Comparison of ENCODE assay signal across 11 mouse cellular contexts in genomic region chr14:12086167-12086566, GRCm38 (mm10).
DNase-seq lines count a peak whose midpoint lies in the region; ATAC-seq and TF ChIP-seq lines count a peak whose summit lies in the region.
"Had no signal": no experiment of that assay in that cellular context is flagged by ENCODE, and none has a peak within 500 bp of the region (broad histone marks: within the 10 kb centered on the region; RNA-seq: fewer than 3 reads in every experiment).

No protein-coding gene starts in this region.

- no peaks in the 10 kb centered on the region for H3K27me3 ChIP-seq in limb, embryonic 13.5 days
- no peaks in the 10 kb centered on the region for H3K27me3 ChIP-seq in limb, embryonic 10.5 days (ENCODE audit: low read depth, poor library complexity, severe bottlenecking)
- no peaks in the 10 kb centered on the region for H3K27me3 ChIP-seq in forebrain, embryonic 14.5 days (replicated peaks; ENCODE audit: control insufficient read depth, insufficient read depth, low read length)
- H3K27me3 ChIP-seq in lung, embryonic 16.5 days (ENCODE audit: control insufficient read depth, insufficient read depth, low read depth, low read length), result no peaks in the 10 kb centered on the region
- no peaks in the 10 kb centered on the region for H3K27me3 ChIP-seq in midbrain, postnatal 0 days (ENCODE audit: insufficient read depth, low read length)
- no peaks in the 10 kb centered on the region for H3K27me3 ChIP-seq in kidney, adult 2 months (replicated peaks; ENCODE audit: control insufficient read depth, insufficient read depth, low read length)
- H3K27me3 ChIP-seq: heart, embryonic 13.5 days; neural tube, embryonic 12.5 days had no signal

- H3K9me3 ChIP-seq in limb, embryonic 13.5 days, result no peaks in the 10 kb centered on the region
- no peaks in the 10 kb centered on the region for H3K9me3 ChIP-seq in limb, embryonic 10.5 days (replicated peaks)
- no peaks in the 10 kb centered on the region for H3K9me3 ChIP-seq in forebrain, embryonic 14.5 days (replicated peaks; ENCODE audit: control insufficient read depth, low read length)
- no peaks in the 10 kb centered on the region for H3K9me3 ChIP-seq in lung, embryonic 16.5 days (ENCODE audit: control insufficient read depth, low read length)
- H3K9me3 ChIP-seq in midbrain, postnatal 0 days (ENCODE audit: low read length), result no peaks in the 10 kb centered on the region
- H3K9me3 ChIP-seq: heart, embryonic 13.5 days; neural tube, embryonic 12.5 days had no signal

- H3K4me3 ChIP-seq in limb, embryonic 13.5 days, result no peak overlapping the region
- H3K4me3 ChIP-seq in limb, embryonic 10.5 days, result no peak overlapping the region
- no peak overlapping the region for H3K4me3 ChIP-seq in forebrain, embryonic 14.5 days (ENCODE audit: low read depth, low read length)
- H3K4me3 ChIP-seq in lung, embryonic 16.5 days (ENCODE audit: low read length), result no peak overlapping the region
- no peak overlapping the region for H3K4me3 ChIP-seq in midbrain, postnatal 0 days (ENCODE audit: low read depth, low read length)
- no peak overlapping the region for H3K4me3 ChIP-seq in kidney, adult 2 months (ENCODE audit: insufficient read depth, low read depth, low read length)
- H3K4me3 ChIP-seq: heart, embryonic 13.5 days; neural tube, embryonic 12.5 days had no signal

- peak; percentile 36; the same call in 1 of the 2 replicates for ATAC-seq in limb, embryonic 13.5 days (ENCODE audit: low FRiP score, low read depth)
- ATAC-seq in forebrain, embryonic 14.5 days, result peak; percentile 72
- ATAC-seq in lung, embryonic 16.5 days (ENCODE audit: low read depth), result peak; percentile 75
- no peak for ATAC-seq in midbrain, postnatal 0 days (ENCODE audit: low FRiP score)

- DNase-seq in limb, embryonic 10.5 days (ENCODE audit: low spot score), result no peak
- DNase-seq in forebrain, embryonic 14.5 days (ENCODE audit: low spot score), result peak; percentile 81
- DNase-seq in midbrain, postnatal 0 days (ENCODE audit: low spot score), result peak; percentile 26
- no peak for DNase-seq in kidney, adult 2 months
- DNase-seq in embryo, embryonic 9.5 days (ENCODE audit: extremely low spot score), result no peak
- DNase-seq: kidney, adult 11 months; right cerebral cortex, postnatal 25 days had no signal

- no peak overlapping the region for H3K27ac ChIP-seq in limb, embryonic 13.5 days
- H3K27ac ChIP-seq in limb, embryonic 10.5 days, result no peak overlapping the region
- H3K27ac ChIP-seq in forebrain, embryonic 14.5 days (ENCODE audit: low read depth, low read length), result no peak overlapping the region
- peak overlapping the region; percentile 43 for H3K27ac ChIP-seq in lung, embryonic 16.5 days (ENCODE audit: low read length)
- H3K27ac ChIP-seq in midbrain, postnatal 0 days (ENCODE audit: low read depth, low read length), result no peak overlapping the region
- H3K27ac ChIP-seq in kidney, adult 2 months (ENCODE audit: insufficient read depth, low read depth, low read length), result no peak overlapping the region
- H3K27ac ChIP-seq: heart, embryonic 13.5 days; neural tube, embryonic 12.5 days had no signal

- no peak overlapping the region for H3K4me2 ChIP-seq in limb, embryonic 13.5 days (replicated peaks)
- no peak overlapping the region for H3K4me2 ChIP-seq in forebrain, embryonic 14.5 days (ENCODE audit: low read length)
- H3K4me2 ChIP-seq in lung, embryonic 16.5 days (ENCODE audit: low read depth, low read length), result no peak overlapping the region
- no peak overlapping the region for H3K4me2 ChIP-seq in midbrain, postnatal 0 days (ENCODE audit: low read depth, low read length, poor library complexity, severe bottlenecking)
- H3K4me2 ChIP-seq: heart, embryonic 13.5 days; neural tube, embryonic 12.5 days had no signal

- H3K4me1 ChIP-seq in limb, embryonic 13.5 days, result peaks cover 36% of the 10 kb centered on the region
- peaks cover 63% of the 10 kb centered on the region for H3K4me1 ChIP-seq in limb, embryonic 10.5 days
- H3K4me1 ChIP-seq in forebrain, embryonic 14.5 days (ENCODE audit: control insufficient read depth, insufficient read depth, low read length), result peaks cover 12% of the 10 kb centered on the region; the same call in 1 of the 2 replicates
- H3K4me1 ChIP-seq in lung, embryonic 16.5 days (replicated peaks; ENCODE audit: control insufficient read depth, insufficient read depth, low read length), result peaks cover 17% of the 10 kb centered on the region
- H3K4me1 ChIP-seq in midbrain, postnatal 0 days (ENCODE audit: insufficient read depth, low read length), result peaks cover 12% of the 10 kb centered on the region; the same call in 1 of the 2 replicates
- H3K4me1 ChIP-seq in kidney, adult 2 months (ENCODE audit: control insufficient read depth, insufficient read depth, low read length), result peaks cover 9% of the 10 kb centered on the region; the same call in 1 of the 2 replicates

- no peak for TF ChIP-seq POLR2A in kidney, adult 2 months (IDR thresholded peaks at IDR 0.05; ENCODE audit: low read depth, low read length)

- TF ChIP-seq CTCF in midbrain, postnatal 0 days (IDR thresholded peaks at IDR 0.05), result no peak
- TF ChIP-seq CTCF in kidney, adult 2 months (conservative IDR thresholded peaks at IDR 0.05; ENCODE audit: insufficient read depth, insufficient read length, low read depth, low read length), result no peak

- WGBS in limb, embryonic 13.5 days, result 69% methylated on average over 5 of the region's 5 CpGs
- 86% methylated on average over 5 of the region's 5 CpGs for WGBS in limb, embryonic 10.5 days
- 13% methylated on average over 5 of the region's 5 CpGs for WGBS in forebrain, embryonic 14.5 days
- 9% methylated on average over 5 of the region's 5 CpGs for WGBS in lung, embryonic 16.5 days
- WGBS in midbrain, postnatal 0 days, result 19% methylated on average over 5 of the region's 5 CpGs
- 53% methylated on average over 5 of the region's 5 CpGs for WGBS in kidney, adult 2 months

- H3K36me3 ChIP-seq in limb, embryonic 13.5 days, result no peaks in the 10 kb centered on the region
- H3K36me3 ChIP-seq in limb, embryonic 10.5 days, result no peaks in the 10 kb centered on the region
- H3K36me3 ChIP-seq in forebrain, embryonic 14.5 days (ENCODE audit: control insufficient read depth, insufficient read depth, low read length), result no peaks in the 10 kb centered on the region
- H3K36me3 ChIP-seq in lung, embryonic 16.5 days (ENCODE audit: control insufficient read depth, insufficient read depth, low read length), result no peaks in the 10 kb centered on the region
- H3K36me3 ChIP-seq in midbrain, postnatal 0 days (ENCODE audit: insufficient read depth, low read length), result no peaks in the 10 kb centered on the region
- no peaks in the 10 kb centered on the region for H3K36me3 ChIP-seq in kidney, adult 2 months (ENCODE audit: control insufficient read depth, insufficient read depth, low read length)
- H3K36me3 ChIP-seq: heart, embryonic 13.5 days; neural tube, embryonic 12.5 days had no signal

- no peak overlapping the region for H3K9ac ChIP-seq in limb, embryonic 13.5 days
- H3K9ac ChIP-seq in forebrain, embryonic 14.5 days (ENCODE audit: low read length), result no peak overlapping the region
- H3K9ac ChIP-seq in lung, embryonic 16.5 days (ENCODE audit: low read length), result no peak overlapping the region
- no peak overlapping the region for H3K9ac ChIP-seq in midbrain, postnatal 0 days (replicated peaks; ENCODE audit: low read length, poor library complexity, severe bottlenecking)
- H3K9ac ChIP-seq: heart, embryonic 13.5 days; neural tube, embryonic 12.5 days had no signal

Comparison
In these comparisons a context has a peak if more than half of its experiments do, and no peak if none do; other contexts are left out.
1. DNase-seq: peak in forebrain, embryonic 14.5 days (single experiment) and midbrain, postnatal 0 days (single experiment); none in limb, embryonic 10.5 days (single experiment), kidney, adult 2 months (single experiment) and embryo, embryonic 9.5 days (single experiment).